Mouse (Mus musculus) monocyte, adult 2 months (primary cell): ENCODE data around the gene Slc16a5.

Experiments
- DNase-seq, 2 experiments: peaks; one replicate each; pipeline ENCODE4 v3.0.0; 2022; ENCODE audit warnings: low spot score in 2 of 2, low read depth in 1 of 2

Slc16a5 gene

GRCm38 (mm10) chr11:115513271-115514237, 51.3 kb downstream of the Slc16a5 start:
- DNase-seq: no peak

GRCm38 (mm10) chr11:115514238-115514663, 52.0 kb downstream of the Slc16a5 start, which contains the start of gene Jpt1:
TSS of gene Jpt1 (minus strand) at chr11:115514387.
- peak; percentile 89 to 92 for DNase-seq

- DNase-seq: no peak
Observed at GRCm38 (mm10) chr11:115515021-115515420, 52.7 kb downstream of the Slc16a5 start.

DNA sequence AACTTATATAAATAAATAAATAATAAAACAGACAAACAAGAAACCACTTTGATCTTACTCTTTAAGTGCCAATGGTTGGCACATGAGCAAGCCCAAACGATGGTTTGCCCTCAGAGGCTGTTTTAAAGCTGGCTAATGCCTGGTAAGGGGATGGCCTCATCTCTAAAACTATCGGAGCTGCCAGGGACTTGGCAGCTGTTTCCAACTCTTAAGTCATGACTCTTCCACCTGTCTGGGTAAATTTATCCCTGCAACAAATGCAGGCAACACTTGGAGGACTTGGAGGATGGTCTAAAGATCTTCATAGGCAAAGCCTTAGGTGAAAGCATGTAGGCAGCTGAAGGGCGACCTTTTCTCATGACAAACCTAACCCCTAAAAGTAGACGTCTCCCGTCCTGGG, 54.7 kb downstream of the Slc16a5 start:
- DNase-seq: no peak

- DNase-seq: no peak
Observed at GRCm38 (mm10) chr11:115518693-115519092, 56.4 kb downstream of the Slc16a5 start.

DNA sequence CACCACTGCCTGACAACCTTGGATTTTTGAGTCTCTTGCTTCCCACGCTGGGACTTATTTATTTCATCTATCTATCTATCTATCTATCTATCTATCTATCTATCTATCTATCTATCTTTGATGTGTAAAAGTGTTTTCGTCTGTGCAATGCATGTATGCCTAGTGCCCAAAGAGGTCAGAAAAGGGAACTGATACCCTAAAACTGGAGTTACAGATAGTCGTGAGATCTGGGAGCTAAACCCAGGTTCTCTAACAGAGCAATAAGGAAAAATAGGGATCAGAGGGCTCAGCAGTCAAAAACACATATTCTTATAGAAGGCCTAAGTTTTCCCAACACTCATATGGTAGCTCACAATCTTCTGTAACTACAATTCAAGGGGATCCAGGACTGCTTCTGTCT, 57.3 kb downstream of the Slc16a5 start:
- no peak for DNase-seq

DNA sequence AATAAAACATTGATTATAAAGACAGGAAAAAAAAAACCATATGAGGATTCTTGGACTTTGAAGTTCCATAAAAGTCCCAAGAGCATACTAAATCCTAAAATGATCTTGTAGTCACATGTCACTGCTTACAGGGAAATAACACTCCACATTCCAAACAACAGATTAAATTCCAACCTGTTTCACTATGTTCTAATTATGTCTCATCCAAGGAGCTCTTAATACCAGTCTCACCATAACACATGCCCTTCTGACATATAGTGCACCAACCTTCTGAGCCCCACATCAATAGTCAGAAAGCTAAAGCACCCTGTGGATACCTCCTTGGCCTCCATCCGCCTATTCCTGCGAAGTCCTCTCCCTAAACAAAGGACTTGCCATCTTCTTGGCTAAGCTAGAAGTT, 57.9 kb downstream of the Slc16a5 start:
- no peak for DNase-seq

- DNase-seq: no peak
Observed at GRCm38 (mm10) chr11:115521080-115521479, 58.8 kb downstream of the Slc16a5 start.

DNA sequence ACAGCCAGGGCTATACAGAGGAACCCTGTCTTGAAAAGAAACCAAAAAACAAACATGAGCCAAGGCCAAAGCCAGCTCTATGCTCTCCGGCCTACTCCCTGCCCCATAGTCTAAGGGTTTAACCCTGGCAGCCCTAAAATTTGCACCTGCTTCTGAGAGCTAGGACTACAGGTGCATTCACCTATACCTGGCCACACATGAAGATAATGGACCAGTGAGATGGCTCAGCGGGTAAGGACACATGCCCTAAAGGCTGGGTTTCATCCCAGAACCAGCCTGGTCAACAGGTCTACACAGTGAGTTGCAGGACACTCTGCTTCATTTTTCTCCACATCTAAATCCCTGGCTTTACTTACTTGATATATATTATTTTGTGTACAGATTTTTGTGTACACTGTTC, 60.0 kb downstream of the Slc16a5 start:
- no peak for DNase-seq

DNA sequence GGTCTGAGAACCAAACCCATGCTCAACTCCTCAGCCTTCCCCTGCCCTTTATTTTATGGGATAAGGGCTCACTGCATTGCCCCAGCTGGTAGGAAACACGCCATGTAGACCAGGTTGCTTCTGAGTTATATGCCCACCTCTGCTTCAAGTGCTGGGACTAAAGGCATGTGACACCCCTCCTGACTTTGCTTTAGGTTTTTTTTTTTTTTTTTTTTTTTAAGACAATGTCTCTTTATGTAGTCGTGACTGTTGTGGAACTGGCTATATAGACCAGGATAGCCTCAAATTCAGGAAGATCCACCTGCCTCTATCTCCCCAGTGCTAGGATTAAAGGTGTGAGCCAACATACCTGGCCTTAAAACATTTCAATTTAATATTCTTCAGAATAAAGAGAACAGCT, 60.4 kb downstream of the Slc16a5 start:
- DNase-seq: no peak
